Mouse (Mus musculus) adrenal gland, adult (tissue): ENCODE results near the gene Dll4.
A peak's percentile ranks its signal among the peaks of the same experiment; 100 is the strongest.

Source experiments
- DNase-seq, 2 experiments: peaks; one replicate each; pipeline ENCODE4 v3.0.0; 2022 to 2023; ENCODE audit warnings: low spot score in 1 of 2; ENCODE audit not compliant: inconsistent age in 2 of 2

Dll4 gene

GRCm38 (mm10) chr2:119379455-119379854 is 53.9 kb downstream of the Dll4 start:
- DNase-seq = peak; percentile 39 to 63
